Mouse (Mus musculus) hindbrain, postnatal 0 days (tissue): ENCODE data around the gene Naa25. TPM values are rescaled to one million over a fixed set of nuclear protein-coding genes. Genes with fewer than 3 reads are reported as not detected.

Experiments used
- ATAC-seq: fragments of 200-750 bp; cut with Nextera tagmentation; 2 replicates; pipeline ENCODE4 v1.8.0; 2017; ENCODE audit warnings: mild to moderate bottlenecking, moderate TSS enrichment, moderate library complexity
- DNase-seq: peaks from one replicate; pipeline ENCODE4 v3.0.0-alpha.2; 2015; ENCODE audit warnings: low spot score
- H3K27ac ChIP-seq: fragments of 300-500 bp; sonication (generic); 2 replicates; pipeline ENCODE4 v1.5.1; 2014; ENCODE audit warnings: mild to moderate bottlenecking
- H3K27me3 ChIP-seq: fragments of 300-500 bp; sonication (generic); 2 replicates; pipeline ENCODE4 v1.6.1; 2014; ENCODE audit warnings: low read length, mixed read lengths; ENCODE audit not compliant: insufficient read depth
- H3K36me3 ChIP-seq: fragments of 300-500 bp; sonication (generic); 2 replicates; pipeline ENCODE4 v1.6.1; 2014; ENCODE audit warnings: low read length, mixed read lengths; ENCODE audit not compliant: insufficient read depth
- H3K4me1 ChIP-seq: fragments of 300-500 bp; sonication (generic); 2 replicates; pipeline ENCODE4 v1.6.1; 2014; ENCODE audit warnings: antibody characterized with exemption, low read length, mixed read lengths; ENCODE audit not compliant: insufficient read depth
- H3K4me2 ChIP-seq: fragments of 300-500 bp; sonication (generic); 2 replicates; pipeline ENCODE4 v1.6.1; 2014; ENCODE audit warnings: low read depth, mild to moderate bottlenecking, low read length, moderate library complexity, mixed read lengths
- H3K4me3 ChIP-seq: fragments of 300-500 bp; sonication (generic); 2 replicates; pipeline ENCODE4 v1.5.1; 2014; ENCODE audit warnings: low read length
- H3K9ac ChIP-seq: fragments of 300-500 bp; sonication (generic); replicated peaks from 2 replicates; pipeline ENCODE4 v1.6.1; 2014; ENCODE audit warnings: mild to moderate bottlenecking, low read length, moderate library complexity, mixed read lengths
- H3K9me3 ChIP-seq: fragments of 300-500 bp; sonication (generic); 2 replicates; pipeline ENCODE4 v1.6.1; 2016; ENCODE audit warnings: low read length, mixed read lengths
- CTCF ChIP-seq: IDR thresholded peaks from 2 replicates; pipeline ENCODE4 v1.5.1; 2016; ENCODE audit warnings: antibody characterized with exemption, control low read depth, low read depth
- WGBS: fragments of 180-500 bp; shearing (Covaris S2); extraction: QIAGEN DNeasy Blood & Tissue Kit; methylation state at CpG from one replicate; pipeline ENCODE4 v1.1.7; 2014; 5-methylcytosine and 5-hydroxymethylcytosine counted together
- polyA plus RNA-seq: library from polyadenylated mRNA; unstranded; fragments of >200 nt; fragmentation: Nextera tagmentation; extraction: Ambion mirVana; gene quantifications from 2 replicates; pipeline ENCODE4 v1.2.1, GENCODE M21; 2015
- total RNA-seq: library from RNA; depleted of rRNA; stranded (reverse); fragments of >200 nt; gene quantifications from 2 replicates; pipeline ENCODE4 v1.2.3, GENCODE M21; 2014; rRNA removed

Naa25 gene
- 32.9 and 33.9 TPM in 2 replicates for total RNA-seq
- 37.5 and 38.3 TPM in 2 replicates for polyA plus RNA-seq

DNA sequence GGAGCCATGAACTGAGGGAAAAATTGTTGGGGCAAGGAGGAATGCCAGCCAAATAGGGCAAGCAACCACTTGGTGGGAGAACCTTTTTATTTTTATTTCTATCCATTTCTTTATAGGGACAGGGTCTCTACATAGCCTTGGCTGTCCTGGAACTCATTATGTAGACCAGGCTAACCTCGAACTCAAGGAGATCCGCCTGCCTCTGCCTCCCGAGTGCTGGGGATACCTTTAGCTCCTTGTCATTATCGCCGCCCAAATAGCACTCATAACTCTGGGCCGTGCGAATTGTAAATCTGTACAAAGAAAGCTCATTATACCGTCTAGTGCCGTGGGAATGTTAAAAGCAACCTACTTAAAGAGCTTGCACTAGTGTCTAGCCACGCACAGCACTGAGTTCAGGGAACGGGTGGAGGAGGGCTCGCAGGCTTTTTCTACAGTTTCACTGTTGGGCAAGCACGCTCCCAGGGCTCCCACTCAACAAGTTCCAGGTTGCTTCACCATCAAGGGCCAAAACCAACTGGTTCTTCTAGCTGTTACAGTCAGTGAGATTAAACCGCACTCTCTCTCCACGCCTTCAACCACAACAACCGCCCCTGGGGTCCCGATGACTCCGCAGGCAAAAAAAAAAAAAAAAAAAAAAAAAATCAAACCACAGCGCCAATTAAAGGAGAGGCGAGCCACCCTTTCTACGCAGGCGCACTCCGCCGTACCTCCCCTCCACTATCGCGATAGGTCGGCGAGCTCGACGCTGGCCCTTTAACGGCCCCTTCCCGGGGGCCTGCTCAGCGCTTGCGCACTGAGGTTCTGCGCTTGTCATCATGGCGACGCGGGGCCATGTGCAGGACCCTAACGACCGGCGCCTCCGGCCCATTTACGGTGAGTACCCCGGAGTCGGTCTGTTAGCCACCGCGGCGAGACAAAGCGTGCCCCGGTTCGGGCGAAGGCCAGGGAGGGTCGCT lies at the start of gene Naa25:
TSS of gene Naa25 (plus strand) at position 750 of the 959 bp plus-strand sequence.
- no peaks in the 10 kb centered on the region for H3K27me3 ChIP-seq
- no peaks in the 10 kb centered on the region for H3K9me3 ChIP-seq
- ATAC-seq (peak; percentile 96), DNase-seq (peak; percentile 99)
- H3K4me1 ChIP-seq: peaks cover 12% of the 10 kb centered on the region
- TF ChIP-seq CTCF: no peak
- 10% methylated on average over 50 of the region's 53 CpGs for whole genome bisulfite sequencing
- 0 out of 2 replicates have a peak, but pooled peaks cover 3% of the 10 kb centered on the region for H3K36me3 ChIP-seq
- peak within 1 kb of the TSS; percentile 86 for H3K27ac ChIP-seq
- H3K4me3 ChIP-seq: peak within 1 kb of the TSS; percentile 96
- peak within 1 kb of the TSS; percentile 93 for H3K9ac ChIP-seq
- peak within 1 kb of the TSS; percentile 75 for H3K4me2 ChIP-seq

- Histone ChIP-seq H3K9me3 (no peaks in the 10 kb centered on the region), H3K27ac (no peak overlapping the region), H3K4me3 (no peak overlapping the region), H3K4me1 (no peaks in the 10 kb centered on the region), H3K9ac (no peak overlapping the region), H3K4me2 (no peak overlapping the region), H3K27me3 (no peaks in the 10 kb centered on the region), H3K36me3 (peaks cover 95% of the 10 kb centered on the region)
- no peak for TF ChIP-seq CTCF
- WGBS: 73% methylated on average over 9 of the region's 9 CpGs
- no peak for DNase-seq
- no peak for ATAC-seq
Measured at GRCm38 (mm10) chr5:121359229-121359628, 38.5 kb upstream of the Naa25 start.

- no peak overlapping the region for H3K4me2 ChIP-seq
- peaks cover 93% of the 10 kb centered on the region for H3K36me3 ChIP-seq
- no peak overlapping the region for H3K9ac ChIP-seq
- H3K4me1 ChIP-seq: no peaks in the 10 kb centered on the region
- H3K27me3 ChIP-seq: no peaks in the 10 kb centered on the region
- H3K27ac ChIP-seq: no peak overlapping the region
- 88% methylated on average over 5 of the region's 5 CpGs for WGBS
- DNase-seq (no peak), ATAC-seq (no peak)
- TF ChIP-seq CTCF: no peak
- no peak overlapping the region for H3K4me3 ChIP-seq
- H3K9me3 ChIP-seq: no peaks in the 10 kb centered on the region
Measured at GRCm38 (mm10) chr5:121361696-121362095, 36.0 kb upstream of the Naa25 start.

DNA sequence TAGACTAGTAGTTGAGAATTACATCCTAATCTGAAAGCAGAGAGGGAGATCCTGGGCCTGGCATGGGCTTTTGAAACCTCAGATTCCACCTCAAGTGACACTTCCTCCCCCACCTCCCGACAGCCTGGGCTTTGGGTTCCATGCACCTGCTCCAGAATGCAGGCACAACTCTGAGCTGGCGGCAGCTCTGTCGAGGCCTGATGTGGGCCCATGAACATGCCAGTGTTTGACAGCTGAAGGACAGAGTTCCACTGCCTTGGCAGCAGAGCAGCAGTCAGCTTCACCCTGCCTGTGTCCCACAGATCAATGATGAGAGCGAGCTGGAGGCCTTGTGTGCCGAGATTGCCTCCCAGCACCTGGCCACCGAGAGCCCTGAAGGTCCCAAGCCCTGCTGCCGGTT lies 34.3 kb upstream of the Naa25 start:
- no peak for DNase-seq
- Histone ChIP-seq H3K4me3 (no peak overlapping the region), H3K27me3 (no peaks in the 10 kb centered on the region), H3K27ac (no peak overlapping the region), H3K4me2 (no peak overlapping the region), H3K36me3 (peaks cover 84% of the 10 kb centered on the region), H3K4me1 (no peaks in the 10 kb centered on the region), H3K9ac (no peak overlapping the region), H3K9me3 (no peaks in the 10 kb centered on the region)
- WGBS: 93% methylated on average over 7 of the region's 7 CpGs
- no peak for ATAC-seq
- TF ChIP-seq CTCF: no peak

- H3K9me3 ChIP-seq: no peaks in the 10 kb centered on the region
- no peak for TF ChIP-seq CTCF
- DNase-seq (peak; percentile 48), ATAC-seq (no peak)
- no peaks in the 10 kb centered on the region for H3K4me1 ChIP-seq
- no peak overlapping the region for H3K4me3 ChIP-seq
- WGBS: 59% methylated on average over 16 of the region's 16 CpGs
- no peak overlapping the region for H3K9ac ChIP-seq
- H3K36me3 ChIP-seq: peaks cover 61% of the 10 kb centered on the region
- H3K27ac ChIP-seq: no peak overlapping the region
- no peak overlapping the region for H3K4me2 ChIP-seq
- H3K27me3 ChIP-seq: no peaks in the 10 kb centered on the region
Measured at GRCm38 (mm10) chr5:121366449-121367225, 31.1 kb upstream of the Naa25 start.

- DNase-seq (no peak), ATAC-seq (peak; percentile 53; the same call in 1 of the 2 replicates)
- Histone ChIP-seq H3K27ac (no peak overlapping the region), H3K27me3 (no peaks in the 10 kb centered on the region), H3K4me3 (no peak overlapping the region), H3K36me3 (peaks cover 61% of the 10 kb centered on the region), H3K9ac (no peak overlapping the region), H3K9me3 (no peaks in the 10 kb centered on the region), H3K4me2 (no peak overlapping the region), H3K4me1 (no peaks in the 10 kb centered on the region)
- 87% methylated on average over 4 of the region's 4 CpGs for WGBS
- no peak for TF ChIP-seq CTCF
Measured at GRCm38 (mm10) chr5:121367255-121367654, 30.5 kb upstream of the Naa25 start.
